Mouse (Mus musculus) heart, postnatal 25 days (tissue): ENCODE data around the gene Capn3. TPM values are rescaled to one million over a fixed set of nuclear protein-coding genes. Genes with fewer than 3 reads are reported as not detected.

Source experiments
- DNase-seq: peaks from one replicate; pipeline ENCODE4 v3.0.0; 2022; ENCODE audit warnings: low spot score
- intact Hi-C: fragments of 180-260 bp; cut with DNase I; formaldehyde crosslinking; loops from one replicate; pipeline ENCODE4 v1.15.1; 2025
- total RNA-seq, 2 experiments: library from RNA; stranded (reverse); gene quantifications; 2 replicates each; pipeline ENCODE4 v1.2.3; 2021

The Capn3 gene
- 1 to 10 TPM; 1.1 to 1.7 TPM for total RNA-seq

DNA sequence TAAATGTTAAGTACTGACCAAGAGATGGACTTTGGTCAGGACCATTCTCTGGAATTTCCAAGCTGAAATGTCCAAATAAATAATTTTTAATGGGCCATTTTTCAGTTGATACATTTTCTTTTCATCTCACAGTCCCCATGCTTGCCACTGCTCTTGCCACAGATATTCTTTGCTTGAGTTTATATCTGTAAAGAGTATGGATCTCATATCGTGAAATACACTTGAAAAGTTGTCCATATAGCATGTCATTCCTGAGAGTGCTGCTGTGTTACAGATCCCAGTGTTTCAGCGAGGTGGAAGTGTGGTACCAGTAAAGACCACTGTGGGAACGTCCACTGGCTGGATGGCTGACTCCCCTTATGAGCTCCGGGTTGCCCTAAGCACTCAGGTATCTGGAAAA is at the start of gene Capn3:
Gene Capn3, plus strand, starts transcription at position 301 of the 400 bp plus-strand sequence.
- intact Hi-C loops = no loop called here
- no peak for DNase-seq

DNA sequence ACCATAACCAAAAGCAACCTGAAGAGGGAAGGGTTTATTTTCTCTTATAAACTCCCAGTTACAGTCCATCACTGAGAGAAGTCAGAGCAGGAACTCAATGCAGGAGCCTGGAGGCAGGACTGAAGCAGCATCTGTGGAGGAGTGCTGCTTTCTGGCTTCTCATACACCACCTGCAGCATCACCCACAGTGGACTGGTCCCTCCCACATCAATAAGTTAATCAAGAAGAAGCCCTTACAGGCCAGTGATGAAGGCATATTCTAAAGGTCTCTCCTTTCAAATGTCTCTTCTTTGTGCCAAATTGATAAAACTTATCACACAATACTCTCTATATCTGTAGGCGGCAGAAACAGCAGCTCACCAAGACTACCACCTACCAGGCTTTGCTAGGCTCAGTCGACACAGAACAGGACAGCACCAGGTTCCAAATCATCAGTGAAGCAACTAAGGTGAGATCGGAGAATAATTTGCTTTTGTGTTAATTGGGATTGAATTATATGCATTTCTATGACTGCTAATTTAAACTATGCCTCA is 44.7 kb upstream of the Capn3 start:
- no peak for DNase-seq
- intact Hi-C loops = no loop called here

DNA sequence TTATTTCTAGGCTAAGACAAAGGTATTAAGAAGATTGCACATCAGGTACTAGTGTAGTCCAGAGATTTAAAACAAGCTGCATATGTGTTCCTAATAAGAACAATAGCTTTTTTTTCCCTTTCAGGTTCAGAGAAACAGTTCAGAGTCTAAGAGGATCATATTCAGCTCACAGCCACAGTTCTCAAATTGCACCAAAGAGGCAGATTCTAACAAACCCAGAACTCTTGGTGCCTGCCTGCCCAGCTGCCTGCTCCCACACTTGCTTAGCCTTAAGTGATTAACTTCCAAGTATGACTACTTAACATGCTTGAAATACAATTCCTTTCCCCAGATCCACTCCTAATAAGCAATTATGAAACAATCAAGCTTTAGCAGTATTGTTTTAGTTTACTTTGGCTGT is 41.7 kb upstream of the Capn3 start:
- intact Hi-C loops = no loop called here

DNA sequence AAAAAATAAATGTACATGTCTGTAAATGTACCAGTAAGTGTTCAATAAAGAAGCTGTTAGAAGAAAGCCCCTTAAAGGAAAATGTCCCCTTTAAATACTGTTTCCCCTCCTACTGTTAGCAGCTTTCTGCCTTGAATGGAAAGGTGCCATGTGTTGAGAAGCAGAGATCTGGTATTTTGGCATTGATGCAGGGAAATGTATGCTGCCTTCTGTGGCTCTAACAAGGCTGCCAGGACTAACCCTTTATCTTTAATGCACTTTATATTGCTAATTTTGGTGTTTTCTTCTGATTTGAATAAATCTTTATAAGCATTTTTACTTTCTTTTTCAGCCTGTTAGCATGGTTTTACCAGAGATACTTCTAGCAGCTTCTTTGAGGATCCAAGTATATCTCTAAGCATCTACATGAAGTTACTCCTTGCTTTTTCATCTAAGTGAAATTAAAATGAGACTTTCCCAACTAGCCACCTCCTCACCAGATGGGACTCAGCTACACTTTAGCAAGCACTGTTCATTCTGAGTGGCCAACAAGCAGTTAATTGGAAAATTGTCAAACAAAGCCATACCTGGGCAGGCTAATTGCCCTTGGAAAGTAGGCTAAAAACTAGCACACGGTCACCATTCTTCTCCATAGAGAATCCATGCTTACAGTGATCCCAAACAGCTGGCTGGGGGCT is 40.9 kb upstream of the Capn3 start:
- intact Hi-C loops = no loop called here

More for the DNA sequence above, 41.7 kb upstream of the Capn3 start:
- no peak for DNase-seq

DNA sequence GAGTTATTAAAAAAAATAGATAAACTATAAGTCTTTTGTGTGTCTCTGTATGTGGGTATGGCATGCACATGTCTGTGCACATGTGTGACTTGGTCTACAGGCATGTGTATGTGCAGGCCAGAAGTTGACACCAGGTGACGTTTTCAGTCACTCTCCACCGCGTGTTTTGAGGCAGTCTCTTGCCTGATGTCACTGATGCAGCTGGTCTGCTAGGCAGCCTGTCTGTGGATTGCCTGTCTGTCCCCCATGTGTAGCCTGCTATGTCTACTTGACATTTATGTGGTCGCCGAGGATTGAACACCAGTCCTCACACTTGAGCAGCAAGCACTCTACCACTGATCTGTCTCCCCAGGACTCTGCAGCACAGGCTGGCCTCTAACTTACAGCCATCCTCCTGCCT is 31.4 kb upstream of the Capn3 start:
- no peak for DNase-seq
- intact Hi-C loops = no loop called here

More for the DNA sequence above, 40.9 kb upstream of the Capn3 start:
- no peak for DNase-seq

DNA sequence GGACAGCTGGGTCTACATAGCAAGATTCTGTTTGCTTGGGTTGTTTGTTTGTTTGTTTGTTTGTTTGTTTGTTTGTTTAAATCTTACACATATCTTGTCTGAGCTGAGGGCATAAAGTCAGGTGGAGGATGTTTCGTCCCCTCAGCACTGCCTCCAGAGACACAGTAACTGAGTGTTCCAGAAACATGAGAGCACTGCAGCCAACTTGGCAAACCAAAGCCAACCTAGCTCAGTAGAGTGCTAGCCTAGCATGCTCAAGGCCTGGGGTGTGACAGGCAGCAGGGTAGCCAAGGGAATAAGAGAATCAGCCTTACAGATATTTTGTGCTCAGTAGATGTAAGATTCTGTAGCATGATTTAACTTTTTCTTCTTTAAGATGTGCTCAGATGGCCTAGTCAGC is 11.3 kb upstream of the Capn3 start:
- no peak for DNase-seq
- intact Hi-C loops = no loop called here

DNA sequence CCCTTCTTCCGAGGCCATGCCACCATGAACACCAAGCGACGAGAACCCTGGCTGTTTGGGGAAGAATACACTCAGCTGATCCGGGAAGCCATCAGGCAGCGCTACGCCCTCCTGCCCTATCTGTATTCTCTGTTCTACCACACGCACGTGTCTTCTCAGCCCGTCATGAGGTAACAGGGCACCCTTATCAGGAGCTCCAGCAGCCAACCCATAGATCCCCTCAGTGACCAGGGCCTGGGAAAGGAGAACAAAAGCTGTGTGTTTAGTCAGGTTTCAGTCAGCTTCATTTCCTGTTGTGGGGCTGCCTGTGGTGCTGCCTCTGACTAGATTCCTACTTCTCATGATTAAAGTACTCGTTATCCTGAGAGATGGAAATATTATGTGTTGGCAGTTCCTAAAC is 9.4 kb upstream of the Capn3 start:
- intact Hi-C loops = no loop called here
- DNase-seq = no peak

DNA sequence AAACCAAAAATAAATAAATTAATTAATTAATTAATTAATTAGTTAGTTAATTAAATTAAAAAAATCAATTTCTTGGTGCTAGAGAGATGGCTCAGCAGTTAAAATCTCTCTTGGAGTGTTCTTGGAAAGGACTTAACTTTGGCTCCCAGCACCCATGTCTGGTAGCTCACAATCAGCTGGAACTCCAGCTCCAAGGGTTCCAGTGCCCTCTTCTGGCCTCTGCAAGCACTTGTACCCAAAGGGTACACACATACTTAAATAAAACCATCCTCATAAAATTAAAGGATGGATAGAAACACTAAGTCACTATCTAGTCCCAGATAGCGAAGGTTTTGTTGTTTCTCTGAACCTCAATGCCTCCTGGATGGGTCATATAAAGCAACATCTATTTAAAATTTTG is 8.5 kb upstream of the Capn3 start:
- DNase-seq = no peak
- intact Hi-C loops = no loop called here

DNA sequence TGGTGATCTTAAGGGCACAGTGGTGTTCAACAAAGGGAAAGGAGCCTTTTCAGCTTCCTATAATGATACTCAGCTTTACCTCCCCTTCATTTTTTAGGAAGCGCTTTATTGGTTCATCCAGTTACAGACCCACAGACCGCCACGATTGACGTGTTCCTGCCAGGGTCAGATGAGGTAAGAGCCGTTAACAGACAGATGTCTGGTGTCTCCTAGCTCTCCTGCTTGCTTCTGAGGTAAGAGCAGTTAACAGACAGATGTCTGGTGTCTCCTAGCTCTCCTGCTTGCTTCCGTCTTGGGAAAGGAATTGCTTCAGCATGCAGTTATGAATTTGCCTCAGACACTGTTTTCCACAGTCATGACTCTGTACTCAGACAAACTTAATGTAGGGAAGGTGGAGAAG is 5.1 kb upstream of the Capn3 start:
- intact Hi-C loops = no loop called here
- no peak for DNase-seq

DNA sequence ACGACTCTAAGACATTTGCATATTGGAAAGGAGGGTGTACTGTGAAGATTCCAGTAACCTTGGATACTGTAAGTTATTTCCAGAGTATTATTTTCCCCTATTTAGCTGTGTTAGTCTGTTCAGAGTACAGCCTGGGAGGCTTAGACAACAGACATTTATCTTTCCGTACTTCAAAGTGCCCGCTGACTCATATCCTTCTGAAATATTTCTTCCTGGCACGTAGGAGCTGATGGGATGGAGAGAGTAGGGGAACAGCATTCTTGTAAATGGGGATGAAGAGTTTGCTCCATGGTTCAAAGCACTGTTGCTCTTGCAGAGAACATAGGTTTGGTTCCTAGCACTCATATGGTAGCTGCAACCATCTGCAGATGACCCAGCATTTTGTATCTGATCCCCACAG is 3.2 kb upstream of the Capn3 start:
- intact Hi-C loops = no loop called here
- no peak for DNase-seq

DNA sequence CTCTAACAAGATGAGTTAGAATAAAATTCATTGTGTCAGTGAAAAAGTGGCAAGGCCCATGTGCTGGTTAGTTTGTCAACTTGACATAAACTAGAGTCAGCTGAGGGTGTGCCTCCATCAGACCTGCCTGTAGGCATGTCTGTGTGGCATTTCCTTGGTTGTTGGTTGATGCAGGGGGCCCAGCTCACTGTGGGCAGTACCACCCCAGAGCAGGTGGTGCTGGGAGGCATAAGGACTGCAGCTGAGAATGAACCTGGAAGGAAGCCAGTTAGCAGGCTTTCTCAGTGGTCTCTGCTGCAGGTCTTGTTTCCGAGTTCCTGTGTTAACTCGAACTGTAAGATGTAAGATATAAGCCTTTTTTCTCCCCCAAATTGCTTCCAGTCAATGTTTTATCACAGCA is 832 bp upstream of the Capn3 start:
- no peak for DNase-seq
- intact Hi-C loops = no loop called here

DNA sequence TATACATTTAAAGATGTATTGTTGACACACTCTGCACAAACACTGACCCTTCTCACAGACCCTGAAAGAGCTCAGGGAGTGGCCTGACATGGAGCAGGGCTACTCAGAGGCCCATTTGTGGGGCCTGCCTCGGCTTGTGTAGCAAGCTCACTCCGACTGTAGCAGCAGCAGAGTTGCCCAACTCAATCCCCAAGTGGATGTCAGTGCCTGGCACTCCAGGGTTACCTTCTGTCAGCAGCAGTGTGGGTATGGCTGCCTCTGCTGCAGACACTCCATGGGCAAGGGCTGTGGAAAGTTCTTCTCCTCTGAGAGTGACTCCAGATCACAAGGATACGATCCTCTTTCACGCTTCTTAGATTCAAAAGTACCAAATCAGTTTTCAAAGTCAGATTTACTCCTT is 4.4 kb downstream of the Capn3 start:
- intact Hi-C loops = no loop called here
- no peak for DNase-seq

DNA sequence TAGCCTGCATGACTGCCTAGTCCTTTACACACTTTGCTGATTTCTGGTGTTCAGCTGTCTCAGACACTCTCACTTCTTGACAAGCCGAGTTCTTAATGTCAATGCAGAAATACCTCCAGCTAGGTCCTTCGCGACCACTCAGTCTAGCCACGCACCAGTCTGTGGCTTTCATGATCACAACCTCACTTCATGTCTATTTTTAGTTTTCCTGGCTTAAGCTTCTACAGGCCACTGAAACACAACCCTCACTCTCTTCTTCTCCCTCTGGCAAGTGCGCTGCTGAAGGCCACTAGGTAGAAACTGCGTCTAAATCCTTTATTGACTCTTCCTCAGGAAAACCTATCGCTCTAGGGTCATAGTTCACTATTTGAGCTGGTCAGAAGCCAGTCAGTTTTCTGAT is 7.5 kb downstream of the Capn3 start:
- no peak for DNase-seq
- intact Hi-C loops = no loop called here

DNA sequence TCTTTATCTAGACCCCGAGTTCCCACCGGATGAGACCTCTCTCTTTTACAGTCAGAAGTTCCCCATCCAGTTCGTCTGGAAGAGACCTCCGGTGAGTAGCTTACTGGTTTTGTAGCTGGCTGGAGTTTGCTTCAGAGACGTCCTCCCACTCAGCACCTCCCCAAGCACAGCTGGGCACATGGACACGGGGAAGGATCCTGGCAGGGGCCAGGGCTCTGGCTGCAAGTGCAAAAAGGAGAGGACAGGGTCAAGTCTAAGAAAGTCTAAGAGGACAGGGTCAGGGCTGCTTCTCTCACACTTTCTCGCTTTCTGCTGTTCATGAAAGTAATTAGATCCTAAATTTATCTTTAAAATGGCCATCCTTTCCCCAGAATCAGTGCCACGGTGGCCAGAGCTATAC is 8.3 kb downstream of the Capn3 start:
- no peak for DNase-seq
- intact Hi-C loops = no loop called here

DNA sequence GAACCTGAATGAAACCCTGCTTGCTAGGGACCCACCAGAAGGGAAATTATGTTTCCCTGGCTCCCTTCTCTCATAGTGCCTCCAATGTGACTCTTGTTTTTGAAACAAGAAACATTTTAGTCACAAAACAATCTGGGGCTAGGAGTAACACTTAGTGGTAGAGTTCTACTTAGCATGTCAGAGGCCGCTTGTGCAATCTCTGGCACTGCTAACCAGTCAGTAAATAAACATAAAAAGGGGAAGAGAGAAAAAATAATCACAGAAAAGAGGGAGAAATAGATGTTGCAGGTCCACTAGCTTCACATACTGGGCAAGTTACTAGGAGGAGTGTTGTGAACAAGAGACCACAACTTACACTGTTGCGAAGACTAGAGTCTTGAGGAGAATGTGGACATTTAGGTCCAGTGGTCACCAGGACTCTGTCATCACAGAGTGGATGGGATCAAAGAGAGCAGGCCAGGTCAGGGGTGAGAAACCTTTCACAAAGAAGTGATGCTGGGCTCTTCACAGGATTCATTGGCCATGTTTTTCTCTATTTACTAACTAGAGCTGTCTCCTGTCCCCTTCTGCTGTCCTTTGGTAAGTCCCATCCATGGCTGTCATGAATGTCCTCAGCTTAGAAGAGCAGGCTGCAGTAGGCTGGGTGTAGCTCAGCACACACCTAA is 9.0 kb downstream of the Capn3 start:
- intact Hi-C loops = no loop called here
- DNase-seq = no peak

DNA sequence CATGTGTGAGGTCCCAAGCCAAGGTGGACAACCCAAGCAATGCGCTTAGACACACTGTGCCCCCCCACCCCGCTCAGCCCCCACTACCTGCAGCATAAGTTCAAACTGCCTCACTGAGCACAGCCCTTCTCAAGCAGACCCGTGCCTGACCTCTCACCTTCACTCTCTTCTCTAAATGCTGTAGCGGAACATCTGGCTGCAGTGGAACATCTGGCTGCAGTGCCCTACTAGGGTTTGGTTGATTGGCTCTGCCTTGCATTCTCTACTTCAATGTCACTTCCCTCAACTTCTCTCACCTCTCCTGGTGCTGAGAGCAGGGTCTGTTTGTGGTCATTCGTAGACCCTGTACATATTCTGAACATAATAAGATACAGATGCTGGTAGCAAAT is 9.6 kb downstream of the Capn3 start:
- no peak for DNase-seq
- intact Hi-C loops = no loop called here

DNA sequence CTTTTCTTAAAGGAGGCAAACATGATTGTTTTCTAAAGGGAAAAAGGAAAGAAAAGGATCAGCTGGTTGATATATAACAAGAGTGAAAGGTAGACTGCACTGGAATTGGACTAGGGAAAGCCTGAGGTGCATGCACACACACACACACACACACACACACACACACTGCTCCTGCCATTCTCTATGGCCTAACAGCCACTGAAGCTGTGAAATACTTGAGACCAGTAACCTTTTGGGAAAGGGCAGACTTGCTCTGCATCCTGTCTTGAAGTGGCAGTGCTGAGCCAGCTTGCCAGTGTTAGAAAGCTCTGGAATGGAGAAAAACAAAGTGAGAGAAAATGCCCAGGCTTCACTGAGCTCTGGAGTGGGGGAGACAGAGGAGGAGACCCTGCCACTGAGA is 12.2 kb downstream of the Capn3 start:
- no peak for DNase-seq
- intact Hi-C loops = no loop called here

DNA sequence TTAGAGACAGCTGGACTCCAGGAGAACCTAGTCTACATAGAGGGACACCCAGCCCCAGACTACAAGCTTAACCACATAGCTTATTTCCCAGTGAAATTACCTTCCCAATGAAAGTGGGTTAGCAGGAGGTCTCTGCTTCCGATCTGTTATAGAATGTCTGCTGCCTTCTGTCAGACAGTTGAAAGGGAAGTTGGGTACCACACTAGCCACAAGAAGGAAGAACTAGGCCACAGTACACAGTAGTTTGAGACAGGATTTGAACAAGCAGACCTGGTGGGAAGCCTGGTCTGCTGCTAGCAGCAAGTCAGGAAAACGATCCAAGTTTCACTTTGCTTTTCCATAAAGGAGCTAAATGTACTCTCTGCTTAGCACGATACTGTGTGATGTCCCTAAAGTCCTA is 13.4 kb downstream of the Capn3 start:
- no peak for DNase-seq
- intact Hi-C loops = no loop called here

DNA sequence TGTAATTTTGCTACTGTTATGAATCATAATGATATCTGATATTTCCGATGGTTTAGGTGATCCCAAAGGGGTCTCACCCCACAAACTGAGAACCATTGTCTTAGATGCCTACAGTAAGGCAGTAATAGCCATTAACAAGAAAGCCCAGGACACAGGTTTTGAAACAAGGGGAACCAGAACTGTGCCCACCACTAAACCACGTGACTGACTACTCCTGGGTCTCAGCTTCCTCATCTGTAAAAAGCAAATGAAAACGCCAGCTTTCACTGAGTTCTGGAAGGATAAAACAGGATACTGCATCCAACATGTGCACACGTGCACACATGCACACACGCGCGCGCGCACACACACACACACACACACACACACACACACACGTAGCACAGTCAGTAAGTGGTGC is 13.9 kb downstream of the Capn3 start:
- DNase-seq = no peak
- intact Hi-C loops = no loop called here

DNA sequence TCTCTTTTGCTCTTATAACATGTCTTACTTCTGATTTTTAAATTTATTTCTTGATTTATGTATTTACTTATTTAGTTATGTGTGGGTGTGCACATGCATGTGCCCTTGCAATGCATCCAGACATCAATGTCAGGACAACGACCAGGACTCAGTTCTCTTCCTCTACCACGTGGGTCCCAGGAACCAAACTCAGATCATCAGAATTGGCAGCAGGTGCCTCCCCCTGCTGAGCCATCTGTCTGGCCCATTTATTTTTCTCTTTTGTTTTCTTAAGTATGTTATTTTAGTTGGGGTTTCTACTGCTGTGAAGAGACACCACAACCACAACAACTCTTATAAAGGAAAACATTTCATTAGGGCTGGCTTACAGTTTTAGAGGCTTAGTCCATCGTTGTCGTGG is 15.0 kb downstream of the Capn3 start:
- intact Hi-C loops = no loop called here
- no peak for DNase-seq

DNA sequence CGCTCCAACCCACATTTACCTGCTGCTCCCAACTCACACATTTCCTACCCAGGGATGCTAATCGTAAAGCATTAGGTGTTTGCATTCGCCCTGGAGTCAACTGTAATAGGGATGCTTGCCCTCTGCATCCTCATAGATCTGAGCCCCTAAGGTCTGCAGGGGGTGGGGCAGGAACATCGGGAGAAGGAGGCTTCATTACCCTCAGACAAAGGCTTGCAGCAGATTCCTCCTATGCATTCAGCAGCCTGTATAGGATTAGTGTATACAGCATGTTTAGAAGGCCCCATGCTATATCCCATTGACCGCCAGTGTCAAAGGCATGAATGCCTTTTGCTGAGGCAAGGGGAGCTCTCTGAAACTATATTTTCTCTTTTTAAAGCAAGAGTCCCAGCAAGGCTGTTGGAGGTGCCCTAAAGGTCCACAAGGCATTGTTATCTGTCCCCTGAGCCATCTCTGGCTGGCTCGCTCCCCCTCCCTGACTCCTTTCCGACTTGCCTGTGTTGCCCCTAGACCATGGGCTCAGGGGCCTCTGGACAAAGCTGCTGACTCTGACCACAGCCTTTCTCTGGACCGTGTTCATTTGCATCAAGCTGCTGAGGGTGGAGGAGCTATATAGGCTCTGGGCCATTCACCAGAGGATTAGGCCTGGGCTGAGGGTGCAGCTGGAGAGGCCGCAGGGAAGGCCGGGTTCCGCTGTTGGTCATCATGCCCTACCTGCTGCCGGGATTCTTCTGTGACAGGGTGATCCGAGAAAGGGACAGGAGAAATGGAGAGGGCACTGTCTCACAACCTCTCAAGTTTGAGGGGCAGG is 20.7 kb downstream of the Capn3 start:
- DNase-seq = no peak
- intact Hi-C loops = loop anchor here (5.0 kb wide), 2 partner anchors 131 to 191 kb away; partner anchors contain the start of genes Haus2 and Lrrc57
